Mouse (Mus musculus): ENCODE results near the gene Ccdc191.
A peak's percentile ranks its signal among the peaks of the same experiment; 100 is the strongest.

The Ccdc191 gene

DNA sequence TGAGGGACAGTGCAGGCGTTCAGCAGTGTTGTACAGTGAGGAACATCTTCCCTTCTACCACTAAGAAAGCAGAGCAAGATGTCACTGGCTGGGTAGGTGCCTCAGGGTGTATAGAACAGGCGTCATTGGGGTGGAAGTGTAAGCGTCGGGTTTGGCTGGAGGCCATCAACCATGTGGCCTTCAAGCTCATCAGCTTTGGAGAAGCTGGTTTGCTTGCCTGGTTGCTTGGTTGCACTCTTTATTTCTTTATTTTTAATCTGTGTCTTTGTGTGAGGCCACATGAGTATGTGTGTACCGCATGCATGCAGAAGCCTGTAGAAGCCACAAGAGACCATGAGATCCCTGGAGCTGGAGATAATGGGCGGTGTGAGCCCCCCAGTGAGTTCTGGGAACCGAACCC, 42.7 kb downstream of the Ccdc191 start:
- no peak for DNase-seq

- DNase-seq: no peak
These were observed 43.4 kb downstream of the Ccdc191 start for GRCm38 (mm10) chr16:43933041-43933440.

- DNase-seq: no peak
These were observed 45.3 kb downstream of the Ccdc191 start for GRCm38 (mm10) chr16:43934856-43935255.

- DNase-seq: no peak
These were observed 45.8 kb downstream of the Ccdc191 start for GRCm38 (mm10) chr16:43935367-43935766.

DNA sequence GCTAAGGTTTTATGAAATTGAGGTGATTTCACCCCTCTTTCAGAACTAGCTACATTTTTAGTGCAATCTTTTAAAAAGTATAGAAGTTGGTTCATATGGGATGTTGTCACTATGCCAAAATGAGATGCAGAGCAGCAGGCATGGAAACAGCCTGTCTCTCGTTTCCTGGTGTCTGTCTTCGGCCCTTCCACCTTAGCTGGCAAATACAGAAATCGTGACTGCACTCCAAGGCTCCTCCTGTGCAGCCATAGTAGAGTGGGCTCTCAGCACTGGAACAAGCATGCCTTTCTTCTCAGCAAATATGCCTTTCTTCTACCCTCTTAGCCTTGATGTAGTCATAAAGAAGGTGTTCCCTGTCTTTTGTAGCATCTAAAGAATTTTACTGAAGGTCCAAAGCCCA, 46.3 kb downstream of the Ccdc191 start:
- DNase-seq: no peak

GRCm38 (mm10) chr16:43940846-43941245, 51.2 kb downstream of the Ccdc191 start:
- DNase-seq: no peak

DNA sequence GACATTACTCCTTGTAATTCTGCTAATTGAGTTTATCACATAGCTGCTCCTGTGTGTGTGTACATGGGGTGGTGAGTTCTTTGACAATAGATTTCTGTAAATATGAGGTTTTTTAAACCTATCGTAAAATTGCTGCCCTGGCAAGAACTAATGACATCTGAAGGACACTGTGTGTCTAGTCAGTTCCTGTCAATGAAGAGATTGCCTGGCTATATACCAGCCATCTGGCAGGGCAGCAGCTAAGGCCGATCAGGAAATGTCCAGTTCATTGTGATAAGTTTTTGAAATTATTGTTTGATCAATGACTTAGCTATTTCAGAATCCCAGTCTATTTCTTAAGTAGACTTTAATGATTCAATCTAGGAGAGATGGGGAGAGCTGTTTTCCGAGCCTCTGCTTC, 55.8 kb downstream of the Ccdc191 start:
- no peak for DNase-seq

DNA sequence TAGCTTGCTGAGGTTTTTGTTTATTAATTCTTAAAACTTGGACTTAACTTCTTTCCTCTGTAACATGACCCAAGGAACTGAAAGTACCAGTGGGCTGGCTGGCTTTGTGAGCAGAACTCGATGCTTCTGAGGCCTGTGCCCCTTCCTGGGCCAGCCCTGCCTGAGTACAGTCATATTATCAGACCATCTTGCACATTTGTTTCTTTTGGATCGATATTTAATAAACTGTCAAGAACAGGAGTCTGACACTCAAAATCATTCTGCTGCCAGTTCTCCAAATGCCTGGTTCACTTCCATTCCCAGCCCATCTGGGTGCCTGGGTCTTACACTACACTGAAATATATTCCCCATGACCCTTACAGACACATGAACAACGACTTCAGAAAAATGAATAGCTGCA, 56.3 kb downstream of the Ccdc191 start:
- DNase-seq: no peak

DNA sequence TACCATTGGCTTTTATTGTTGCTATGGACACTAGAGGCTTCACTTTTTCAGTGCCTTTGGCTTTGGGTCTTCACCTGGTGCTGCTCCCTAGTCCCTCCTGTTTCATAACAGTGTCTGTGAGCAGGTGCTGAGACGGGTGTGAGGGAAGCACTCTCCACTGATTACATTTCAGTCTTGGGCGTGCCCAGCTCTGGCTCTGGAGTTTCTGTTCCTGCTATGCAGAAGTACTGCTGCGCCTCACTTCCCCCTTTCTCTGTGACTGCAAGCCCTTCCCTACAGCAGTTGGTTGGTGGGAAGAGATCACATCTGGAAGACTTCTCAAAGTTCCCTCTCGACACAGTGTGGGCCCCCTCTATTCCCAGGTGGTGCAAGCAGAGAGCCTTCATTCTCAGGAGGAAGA, 62.0 kb downstream of the Ccdc191 start:
- no peak for DNase-seq

DNA sequence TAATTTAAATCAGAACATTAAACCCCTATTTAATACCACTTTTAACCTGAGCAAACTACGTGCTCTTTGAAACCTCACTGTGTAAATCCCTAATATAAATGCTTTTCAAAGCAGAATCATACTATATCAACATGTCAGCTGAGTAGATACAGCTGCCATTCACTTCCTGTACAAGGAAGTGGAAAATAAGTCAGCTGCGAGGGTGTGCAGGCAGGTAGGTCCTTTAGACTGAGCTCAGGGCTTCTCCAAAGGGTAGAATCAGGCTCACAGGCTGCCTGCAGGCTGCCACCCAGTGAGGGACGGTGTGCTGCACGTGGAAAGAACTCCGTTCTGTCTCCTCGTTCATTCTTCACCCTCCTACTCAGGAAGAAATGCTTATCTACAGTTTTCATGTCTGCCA, 65.3 kb downstream of the Ccdc191 start:
- DNase-seq: no peak

GRCm38 (mm10) chr16:43958038-43958437, 68.4 kb downstream of the Ccdc191 start:
- no peak for DNase-seq

DNA sequence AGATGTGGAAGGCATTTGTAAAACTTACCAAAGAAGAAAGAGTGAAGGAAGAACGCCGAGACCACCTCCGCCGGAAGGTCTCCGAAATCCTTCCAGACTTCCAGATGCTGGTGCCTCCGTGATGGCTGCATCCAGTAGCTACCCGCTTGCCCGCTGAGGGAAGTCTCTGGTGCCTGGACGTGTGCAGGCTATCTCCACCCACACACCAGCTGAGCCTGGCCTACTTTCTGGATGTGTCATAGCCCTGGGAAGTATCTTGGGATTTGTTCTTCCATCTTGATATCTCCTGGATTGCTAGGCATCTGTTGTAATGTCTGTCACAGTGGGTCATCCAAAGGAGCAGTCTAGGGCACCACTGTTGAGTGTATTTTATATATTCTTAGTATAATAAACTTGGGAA, 73.7 kb downstream of the Ccdc191 start:
- DNase-seq: no peak

DNA sequence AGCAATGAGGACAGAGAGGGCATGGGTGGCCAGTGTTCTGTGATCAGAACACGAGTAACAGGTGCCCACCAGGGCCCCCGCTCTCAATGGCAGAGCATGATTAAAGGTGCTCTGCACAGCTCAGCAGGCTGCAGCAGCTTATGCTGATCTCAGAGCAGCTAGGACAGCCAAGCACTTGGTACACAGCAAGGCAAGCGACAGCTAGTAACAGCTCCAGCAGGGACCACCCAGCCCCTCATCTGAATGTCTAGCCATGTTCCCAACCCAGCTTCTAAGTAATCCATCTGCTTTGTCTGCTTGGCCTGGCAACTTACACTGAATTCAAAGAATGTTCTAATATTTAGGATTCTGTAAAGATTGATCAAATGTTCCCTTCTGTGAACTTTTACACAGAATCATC, 74.2 kb downstream of the Ccdc191 start:
- no peak for DNase-seq

DNA sequence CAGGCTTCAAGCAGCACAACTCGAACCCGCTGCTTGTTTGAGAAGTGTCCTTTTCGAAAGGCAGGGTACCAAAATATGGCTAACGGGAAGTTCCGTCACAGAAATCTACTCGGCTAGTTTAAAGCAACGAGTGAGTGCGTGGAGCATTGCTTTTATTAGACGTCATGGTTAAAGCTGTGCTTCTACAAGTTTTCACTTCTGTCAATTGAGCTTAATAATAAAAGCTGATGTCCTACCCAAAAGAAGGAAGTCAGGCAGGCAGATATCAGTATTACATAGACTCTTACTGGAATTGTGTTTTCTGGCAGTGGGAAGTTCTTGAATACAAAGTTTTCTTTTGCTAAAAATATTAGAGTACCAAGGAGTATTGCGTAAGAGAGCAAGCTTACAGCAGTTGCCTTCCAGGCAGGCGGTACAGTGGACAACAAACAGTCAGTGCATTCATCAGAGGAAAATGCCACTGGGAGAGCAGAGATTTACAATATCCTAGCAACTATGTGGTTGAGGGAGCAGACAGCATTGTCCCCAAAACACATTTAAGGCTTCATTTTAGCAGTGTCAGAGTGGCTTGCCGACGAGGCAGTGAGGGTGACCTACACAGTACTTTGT, 76.3 kb downstream of the Ccdc191 start:
- DNase-seq: no peak

- DNase-seq: no peak
These were observed 80.8 kb downstream of the Ccdc191 start for GRCm38 (mm10) chr16:43970426-43970825.

DNA sequence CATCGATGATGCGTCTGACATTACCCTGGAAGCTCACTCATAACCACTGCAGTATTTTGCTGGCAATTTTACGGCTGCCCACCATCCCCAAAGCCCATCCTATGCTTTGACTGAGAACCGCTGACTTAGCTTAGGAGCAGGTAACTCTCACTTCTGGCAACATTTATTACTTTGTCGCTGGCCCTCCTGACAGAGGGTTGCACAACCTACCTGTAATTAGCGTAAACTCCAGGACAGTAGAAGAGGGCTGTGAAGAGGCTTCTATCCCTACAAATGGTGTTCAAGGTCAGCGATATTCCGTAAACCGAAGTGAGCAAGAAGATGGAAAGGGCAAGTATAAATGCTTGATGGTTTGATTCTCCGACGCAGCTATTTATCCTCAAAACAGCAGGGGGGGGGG, 81.6 kb downstream of the Ccdc191 start:
- DNase-seq: no peak

DNA sequence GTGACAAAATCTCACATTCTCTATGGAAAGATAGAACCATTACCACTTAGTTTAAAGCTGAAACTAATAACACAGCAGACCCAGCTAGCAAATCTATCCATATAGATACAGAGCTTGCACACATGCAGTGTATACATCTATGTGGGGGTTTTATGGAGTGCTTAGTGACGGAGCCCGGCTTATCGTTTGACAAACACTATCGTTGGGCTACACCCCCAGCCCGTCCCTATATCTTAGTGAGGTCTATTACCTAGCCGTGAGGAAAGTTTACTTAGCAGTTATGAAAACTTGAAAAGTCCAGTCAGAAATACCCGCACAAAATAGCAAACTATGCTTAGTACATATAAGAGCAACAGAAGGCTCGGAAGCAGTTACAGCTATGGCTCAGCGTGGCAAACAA, 82.1 kb downstream of the Ccdc191 start:
- DNase-seq: no peak

DNA sequence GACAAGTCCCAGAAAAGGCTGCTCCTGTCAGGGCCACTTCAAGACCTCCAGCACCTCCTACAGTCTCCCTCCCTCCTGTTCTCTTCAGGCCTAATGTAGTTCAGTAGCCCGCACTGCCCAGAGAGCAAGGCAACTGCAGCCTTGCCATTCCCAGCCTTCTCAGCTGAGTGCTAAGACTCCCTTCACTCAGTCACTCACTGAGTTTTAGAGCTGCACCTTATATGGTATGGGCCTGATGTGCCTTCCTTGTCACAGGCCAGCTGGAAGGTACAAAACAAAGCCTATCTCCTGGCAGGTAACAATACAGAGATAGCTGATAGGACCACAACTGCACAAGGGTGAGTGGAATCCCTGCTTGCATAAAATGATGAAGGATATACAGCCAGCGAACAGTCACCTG, 82.8 kb downstream of the Ccdc191 start:
- no peak for DNase-seq

DNA sequence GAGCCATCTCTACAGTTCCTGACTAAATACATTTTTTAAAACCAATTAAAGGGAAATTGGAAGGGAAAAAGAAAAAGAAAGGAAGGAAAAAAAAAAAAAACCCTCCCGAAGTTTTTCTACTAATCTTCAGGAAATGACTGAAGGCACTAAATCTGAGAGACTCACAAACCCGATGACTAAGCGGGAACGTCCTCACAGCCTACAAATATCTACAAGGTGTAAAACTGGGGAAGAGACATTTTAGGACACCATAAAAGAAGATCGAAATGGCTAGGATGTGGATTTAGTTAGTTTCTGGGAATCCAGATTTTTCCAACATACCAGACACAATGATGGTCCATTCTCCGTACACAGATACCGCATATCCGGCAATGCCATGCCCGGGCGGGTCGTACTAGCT, 83.5 kb downstream of the Ccdc191 start:
- DNase-seq: no peak

GRCm38 (mm10) chr16:43973606-43974220, 84.1 kb downstream of the Ccdc191 start:
- no peak for DNase-seq

DNA sequence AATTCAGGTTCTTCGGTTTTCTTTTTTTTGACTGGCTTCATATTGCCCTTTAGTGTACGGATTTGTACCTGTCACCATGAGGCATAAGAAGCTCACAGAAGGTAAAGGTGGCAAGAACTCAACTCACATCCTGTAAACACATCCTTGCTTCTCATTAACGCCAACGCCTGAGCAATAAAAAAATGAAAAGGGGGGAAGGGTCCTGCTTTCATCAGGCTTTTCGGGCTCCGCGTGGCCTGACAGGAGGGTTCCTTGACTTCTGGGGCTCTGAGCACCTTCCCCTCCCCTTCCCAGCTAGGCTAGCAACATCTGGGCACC, 89.4 kb downstream of the Ccdc191 start:
- DNase-seq: no peak

DNA sequence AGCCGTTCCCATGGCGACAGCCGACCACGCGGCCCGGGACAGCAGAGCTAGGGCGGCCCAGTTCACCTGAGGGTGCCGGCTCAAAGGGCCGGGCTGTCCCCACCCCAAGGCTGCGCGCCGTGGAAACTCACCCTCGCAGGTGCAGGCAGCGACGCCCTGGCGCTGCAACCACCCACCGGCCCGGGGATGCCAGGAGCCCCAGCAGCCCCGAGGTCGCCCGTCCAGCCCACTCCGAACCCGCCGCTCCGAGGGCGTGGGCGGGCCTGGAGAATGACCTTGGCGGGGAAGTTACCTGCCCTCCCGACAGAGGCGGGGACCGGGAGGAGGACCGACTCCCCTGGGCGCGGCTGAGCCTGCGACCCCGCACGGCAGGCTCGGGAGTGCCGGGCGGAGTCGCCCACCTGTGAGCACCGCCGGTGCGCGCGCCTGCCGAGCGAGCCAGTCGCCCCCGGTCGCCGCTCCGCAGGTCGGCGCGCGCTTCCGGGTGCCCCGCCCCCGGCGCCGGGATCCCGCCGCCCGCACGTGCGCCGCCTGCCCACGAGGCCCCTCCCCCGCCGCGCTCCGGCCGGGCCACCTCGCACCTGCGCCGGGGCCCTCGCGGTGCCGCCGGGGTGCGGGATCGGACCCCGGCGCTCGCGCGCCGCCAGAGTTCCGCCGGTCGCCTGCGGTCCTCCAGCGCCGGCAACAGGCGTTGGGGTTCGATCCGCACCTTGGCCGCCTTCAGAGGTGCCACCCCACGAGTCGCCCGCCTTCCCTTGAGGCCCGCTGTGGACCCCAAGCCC, 89.9 kb downstream of the Ccdc191 start, which contains the start of gene Zdhhc23:
Gene Zdhhc23 (minus strand): TSS at position 464 of the 782 bp plus-strand sequence.
- DNase-seq: peak; percentile 44

DNA sequence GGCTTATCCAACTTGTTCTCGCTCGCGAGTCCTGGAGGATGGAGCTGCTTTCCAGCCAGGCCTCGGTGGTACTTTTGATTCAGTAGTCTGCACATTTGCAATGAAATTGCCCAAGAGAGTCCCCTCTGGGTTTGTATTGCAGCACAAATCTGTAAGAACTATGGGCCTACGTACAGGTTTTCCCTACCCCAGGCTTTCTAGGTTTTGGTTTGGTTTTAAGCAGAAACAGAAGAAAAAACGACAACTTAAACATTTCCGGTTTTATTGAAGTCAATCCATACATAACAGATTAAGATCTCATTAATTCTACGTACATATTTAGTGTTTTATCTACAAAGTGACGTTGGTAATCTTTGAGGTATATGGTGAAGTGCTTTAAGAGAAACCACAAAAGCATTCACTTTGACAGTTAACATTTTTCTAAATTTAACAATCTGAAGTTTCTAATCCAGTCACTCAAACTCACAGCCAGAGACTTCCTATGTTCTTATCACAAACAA, 90.6 kb downstream of the Ccdc191 start:
- DNase-seq: no peak

DNA sequence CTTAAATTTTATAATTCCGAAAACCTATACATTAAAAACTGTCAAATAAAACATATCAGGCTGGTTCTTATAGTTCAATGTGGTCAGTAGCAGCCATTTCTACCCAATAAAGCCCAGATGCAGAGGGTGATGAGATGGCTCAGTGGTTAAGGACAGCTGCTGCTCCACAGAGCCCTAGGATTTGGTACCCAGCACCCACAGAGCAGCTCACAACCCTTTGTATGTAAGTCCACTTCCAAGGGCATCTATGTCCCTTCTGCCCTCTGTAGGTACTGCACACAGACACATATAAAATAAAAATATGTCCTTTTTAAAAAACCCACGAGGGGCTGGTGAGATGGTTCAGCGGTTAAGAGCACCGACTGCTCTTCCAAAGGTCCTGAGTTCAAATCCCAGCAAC, 96.7 kb downstream of the Ccdc191 start:
- DNase-seq: no peak
